Mouse (Mus musculus): ENCODE measurements around the gene Plk1. TPM values are rescaled to one million over a fixed set of nuclear protein-coding genes. Genes with fewer than 3 reads are reported as not detected.

Gene Plk1
- polyA plus RNA-seq (2012; rRNA removed; ENCODE audit: low replicate concordance) = 2.5 and 5.9 TPM in 2 replicates

GRCm38 (mm10) chr7:122158915-122159902 lies at the start of gene Plk1:
Gene Plk1, plus strand, starts transcription at chr7:122159439.

GRCm38 (mm10) chr7:122132497-122133337 lies 26.5 kb upstream of the Plk1 start, which contains the start of the genes Palb2 and Dctn5:
Gene Palb2, minus strand, starts transcription at chr7:122132985.
Gene Dctn5, plus strand, starts transcription at chr7:122133041.

GRCm38 (mm10) chr7:122186043-122186442 lies 26.8 kb downstream of the Plk1 start, which contains the start of gene Ern2:
Gene Ern2, minus strand, starts transcription at chr7:122186207.

GRCm38 (mm10) chr7:122219315-122219801 lies 60.1 kb downstream of the Plk1 start, which contains the start of gene Chp2:
Gene Chp2, plus strand, starts transcription at chr7:122219496.

Other genes starting within 250 kb of the Plk1 start
- gene Cog7, start 177.7 kb upstream of the Plk1 start, polyA plus RNA-seq (2012; rRNA removed; ENCODE audit: low replicate concordance) = 23.0 and 24.2 TPM in 2 replicates
- gene Gga2, start 138.2 kb upstream of the Plk1 start, polyA plus RNA-seq (2012; rRNA removed; ENCODE audit: low replicate concordance) = 48.7 and 97.6 TPM in 2 replicates
- gene Ubfd1, start 92.3 kb upstream of the Plk1 start, polyA plus RNA-seq (2012; rRNA removed; ENCODE audit: low replicate concordance) = 20.5 and 27.9 TPM in 2 replicates
- 11.2 and 15.3 TPM in 2 replicates for gene Ears2, start 92.2 kb upstream of the Plk1 start, polyA plus RNA-seq (2012; rRNA removed; ENCODE audit: low replicate concordance)
- 484 and 1,266 TPM in 2 replicates for gene Ndufab1, start 57.6 kb upstream of the Plk1 start, polyA plus RNA-seq (2012; rRNA removed; ENCODE audit: low replicate concordance)
- gene Palb2, start 26.5 kb upstream of the Plk1 start, polyA plus RNA-seq (2012; rRNA removed; ENCODE audit: low replicate concordance) = 1.1 and 1.6 TPM in 2 replicates
- gene Dctn5, start 26.4 kb upstream of the Plk1 start, polyA plus RNA-seq (2012; rRNA removed; ENCODE audit: low replicate concordance) = 56.3 and 116 TPM in 2 replicates
- gene Ern2, start 26.8 kb downstream of the Plk1 start, polyA plus RNA-seq (2012; rRNA removed; ENCODE audit: low replicate concordance) = 0.04 and 0.10 TPM in 2 replicates
- 19.0 and 21.9 TPM in 2 replicates for gene Chp2, start 60.1 kb downstream of the Plk1 start, polyA plus RNA-seq (2012; rRNA removed; ENCODE audit: low replicate concordance)
- gene Prkcb, start 129.3 kb downstream of the Plk1 start, polyA plus RNA-seq (2012; rRNA removed; ENCODE audit: low replicate concordance) = 39.4 and 46.7 TPM in 2 replicates

Measured in mammary gland, adult 2 months (tissue).